ENCODE assay signal across 8 mouse cellular contexts in genomic region chr14:118136744-118137452, GRCm38 (mm10). TPM values are rescaled to one million over a fixed set of nuclear protein-coding genes. Genes with fewer than 3 reads are reported as not detected.
DNase-seq lines count a peak whose midpoint lies in the region; ATAC-seq and TF ChIP-seq lines count a peak whose summit lies in the region.

TSS of gene Gpr180 (plus strand) at chr14:118137158.

- ATAC-seq in frontal cortex, adult (ENCODE audit: low TSS enrichment) = peak; percentile 89
- peak; percentile 97 for ATAC-seq in lung, postnatal 0 days

- no peak for TF ChIP-seq EP300 in lung, postnatal 0 days (IDR thresholded peaks at IDR 0.05)

- H3K36me3 ChIP-seq in hindbrain, embryonic 10.5 days = peaks cover 29% of the 10 kb centered on the region
- H3K36me3 ChIP-seq in lung, postnatal 0 days (ENCODE audit: insufficient read depth, low read length) = peaks cover 4% of the 10 kb centered on the region; the same call in 1 of the 2 replicates

- peak within 1 kb of the TSS; percentile 76 for H3K4me2 ChIP-seq in lung, postnatal 0 days (replicated peaks; ENCODE audit: low read depth, low read length)

- peaks cover 36% of the 10 kb centered on the region for H3K4me1 ChIP-seq in hindbrain, embryonic 10.5 days (replicated peaks)
- peaks cover 13% of the 10 kb centered on the region; the same call in 1 of the 2 replicates for H3K4me1 ChIP-seq in lung, postnatal 0 days (ENCODE audit: insufficient read depth, low read depth, low read length)

- H3K9me3 ChIP-seq in hindbrain, embryonic 10.5 days = no peaks in the 10 kb centered on the region
- H3K9me3 ChIP-seq in lung, postnatal 0 days (ENCODE audit: low read length) = no peaks in the 10 kb centered on the region

- no peak for TF ChIP-seq CTCF in lung, postnatal 0 days (IDR thresholded peaks at IDR 0.05)

- peaks cover 12% of the 10 kb centered on the region; the same call in 1 of the 2 replicates for H3K27me3 ChIP-seq in hindbrain, embryonic 10.5 days (ENCODE audit: insufficient read depth, poor library complexity, severe bottlenecking)
- H3K27me3 ChIP-seq in lung, postnatal 0 days (replicated peaks; ENCODE audit: insufficient read depth, low read length) = no peaks in the 10 kb centered on the region

- H3K9ac ChIP-seq in lung, postnatal 0 days (replicated peaks; ENCODE audit: low read depth) = peak within 1 kb of the TSS; percentile 79

- peak within 1 kb of the TSS; percentile 80 for H3K4me3 ChIP-seq in hindbrain, embryonic 10.5 days
- H3K4me3 ChIP-seq in lung, postnatal 0 days (ENCODE audit: low read depth, low read length) = peak within 1 kb of the TSS; percentile 73

- DNase-seq in MN1 (ENCODE audit: low spot score) = peak; percentile 95
- DNase-seq in cerebellum, adult 9-10 months = peak; percentile 98
- DNase-seq in hindbrain, embryonic 10.5 days (ENCODE audit: low spot score) = peak; percentile 98
- peak; percentile 97 for DNase-seq in layer of hippocampus, adult 9-11 months
- peak; percentile 98 for DNase-seq in lung, postnatal 0 days (ENCODE audit: low spot score)
- DNase-seq in ovary, postnatal 14 days (ENCODE audit: low spot score) = peak; percentile 91
- peak; percentile 95 for DNase-seq in thymus, postnatal 14 days

- WGBS in hindbrain, embryonic 10.5 days = under 1% methylated on average over 77 of the region's 77 CpGs
- under 1% methylated on average over 59 of the region's 77 CpGs for WGBS in lung, postnatal 0 days

- H3K27ac ChIP-seq in hindbrain, embryonic 10.5 days = peak within 1 kb of the TSS; percentile 91
- peak within 1 kb of the TSS; percentile 68 for H3K27ac ChIP-seq in lung, postnatal 0 days (ENCODE audit: low read length)

RNA-seq across cellular contexts. Expression of gene Gpr180, which starts in this region (rescaled TPM):
- 37.2 and 39.8 TPM in 2 replicates for polyA plus RNA-seq in hindbrain, embryonic 10.5 days (2016; fragmentation: Nextera tagmentation; extraction: Ambion mirVana)
- polyA plus RNA-seq in lung, postnatal 0 days (2015; fragmentation: Nextera tagmentation; extraction: Ambion mirVana) = 48.8 and 50.9 TPM in 2 replicates

Comparison
In these comparisons a context has a peak if more than half of its experiments do, and no peak if none do; other contexts are left out.
1. Peak in every context shown above with its lines: DNase-seq, ATAC-seq, H3K4me3 ChIP-seq and H3K27ac ChIP-seq.